Mouse (Mus musculus): ENCODE data around the gene Rgs3. TPM values are rescaled to one million over a fixed set of nuclear protein-coding genes. Genes with fewer than 3 reads are reported as not detected.

The Rgs3 gene
- polyA plus RNA-seq, 1 experiment from 2014 or later = 46.7 TPM

GRCm38 (mm10) chr4:62607805-62608204 lies 48.2 kb downstream of the Rgs3 start:
- Histone ChIP-seq H3K9me3 (no peaks in the 10 kb centered on the region), H3K27me3 (no peaks in the 10 kb centered on the region), H3K4me3 (no peak overlapping the region), H3K9ac (replicated peaks) (no peak overlapping the region), H3K4me2 (replicated peaks) (no peak overlapping the region), H3K4me1 (peaks cover 50% of the 10 kb centered on the region), H3K36me3 (no peaks in the 10 kb centered on the region), H3K27ac (replicated peaks) (no peak overlapping the region)
- no peak for ATAC-seq (replicated peaks)
- 50% methylated on average over 6 of the region's 6 CpGs for WGBS

DNA sequence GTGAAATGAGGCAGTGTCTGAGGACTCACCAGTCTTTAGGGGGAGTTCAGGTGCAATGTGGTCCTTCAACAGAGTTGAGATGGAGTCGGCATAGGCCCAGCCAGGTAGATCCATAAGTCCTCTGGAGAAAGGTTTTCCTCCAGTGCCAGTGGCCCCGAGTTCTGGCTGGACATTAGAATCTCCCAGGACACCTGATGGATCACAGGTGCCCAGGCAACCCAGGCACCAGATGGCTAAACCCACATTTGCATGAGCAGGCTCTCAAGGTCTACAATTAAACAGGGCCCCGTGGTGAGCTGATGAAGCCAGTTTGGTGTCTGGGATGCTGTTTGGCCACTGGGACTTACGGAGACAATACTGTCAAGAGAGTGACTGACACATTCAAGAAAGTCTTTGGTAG lies 49.7 kb downstream of the Rgs3 start:
- no peak overlapping the region for H3K4me2 ChIP-seq (replicated peaks)
- H3K27ac ChIP-seq (replicated peaks) = no peak overlapping the region
- no peak overlapping the region for H3K9ac ChIP-seq (replicated peaks)
- no peak for ATAC-seq (replicated peaks)
- no peaks in the 10 kb centered on the region for H3K36me3 ChIP-seq
- H3K4me3 ChIP-seq = no peak overlapping the region
- no peaks in the 10 kb centered on the region for H3K27me3 ChIP-seq
- WGBS = 78% methylated on average over 4 of the region's 4 CpGs
- peaks cover 65% of the 10 kb centered on the region for H3K4me1 ChIP-seq
- no peaks in the 10 kb centered on the region for H3K9me3 ChIP-seq

DNA sequence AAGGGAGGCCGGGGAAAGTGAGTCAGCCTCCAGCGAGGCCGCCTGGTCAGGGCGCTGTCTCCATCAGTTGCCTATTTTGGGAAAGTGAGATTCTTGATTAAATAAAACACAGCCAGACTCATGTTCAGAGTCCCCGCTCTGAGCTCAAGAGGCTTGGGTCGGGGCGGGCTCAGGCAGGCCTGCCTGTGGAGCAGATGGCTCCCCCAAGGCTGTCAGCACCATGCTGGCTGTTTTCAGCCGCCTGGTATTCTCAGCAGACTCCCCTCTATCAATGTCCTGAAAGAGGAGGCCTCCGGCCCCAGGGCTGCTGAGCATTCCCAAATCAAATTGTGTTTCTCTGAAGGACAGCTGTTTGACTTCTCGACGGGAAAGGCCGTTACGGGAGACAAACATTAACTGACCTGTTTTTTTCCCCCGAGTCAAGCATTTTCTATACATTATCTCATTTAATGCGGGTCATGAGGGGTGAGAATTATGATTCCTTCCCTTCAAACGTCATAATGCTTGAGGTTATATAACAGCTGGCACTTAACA lies 50.6 kb downstream of the Rgs3 start:
- no peak overlapping the region for H3K4me2 ChIP-seq (replicated peaks)
- H3K4me3 ChIP-seq = no peak overlapping the region
- WGBS = 62% methylated on average over 16 of the region's 16 CpGs
- ATAC-seq (replicated peaks) = no peak
- no peaks in the 10 kb centered on the region for H3K36me3 ChIP-seq
- no peak overlapping the region for H3K27ac ChIP-seq (replicated peaks)
- no peaks in the 10 kb centered on the region for H3K9me3 ChIP-seq
- H3K4me1 ChIP-seq = peaks cover 72% of the 10 kb centered on the region
- no peak overlapping the region for H3K9ac ChIP-seq (replicated peaks)
- no peaks in the 10 kb centered on the region for H3K27me3 ChIP-seq

DNA sequence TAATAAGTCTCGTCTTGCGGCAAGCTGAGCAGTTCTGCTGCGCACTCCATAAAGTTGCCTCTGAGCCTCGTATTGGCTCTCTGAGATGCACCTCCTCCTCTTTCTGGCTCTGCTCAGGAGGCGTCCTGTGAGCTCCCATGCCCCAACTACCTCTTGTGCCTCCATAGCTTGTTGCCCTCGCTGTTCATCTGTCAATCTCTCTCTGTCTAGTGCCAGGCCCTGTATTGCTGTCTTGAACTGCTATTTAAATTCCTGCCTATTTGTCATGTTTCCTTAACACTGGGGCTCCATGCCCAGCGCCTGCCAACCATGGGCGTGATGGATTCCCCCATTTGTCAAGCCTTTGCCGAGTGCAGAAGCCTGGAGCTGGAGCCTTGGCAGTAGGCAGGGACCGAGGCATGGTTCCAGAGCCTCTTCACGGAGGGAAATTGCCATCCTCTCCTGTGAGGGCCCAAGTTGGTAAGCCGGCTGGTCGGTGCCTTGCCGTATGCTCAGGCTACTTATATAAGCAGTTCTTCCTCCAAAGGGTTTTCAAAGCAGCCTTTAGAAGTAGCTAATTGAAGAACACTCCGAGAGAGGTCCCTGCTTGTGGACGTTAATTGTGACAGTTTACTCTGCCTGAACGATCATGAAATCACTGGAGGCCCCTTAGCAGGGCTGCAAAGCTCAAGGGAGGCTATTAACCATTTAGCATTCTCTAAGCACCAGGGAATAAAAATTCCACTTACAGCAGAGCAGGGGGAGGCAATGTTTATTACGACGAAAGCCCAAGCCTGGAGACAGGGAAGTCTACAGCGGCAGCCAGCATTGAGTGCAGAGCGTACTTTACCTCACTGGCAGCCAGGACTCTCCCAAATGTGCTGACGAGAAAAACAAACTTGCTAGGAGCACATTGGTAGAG lies 53.2 kb downstream of the Rgs3 start:
- Histone ChIP-seq H3K9me3 (no peaks in the 10 kb centered on the region), H3K27me3 (no peaks in the 10 kb centered on the region), H3K27ac (replicated peaks) (peak overlapping the region; percentile 90), H3K4me1 (peaks cover 60% of the 10 kb centered on the region), H3K36me3 (no peaks in the 10 kb centered on the region), H3K4me2 (replicated peaks) (peak overlapping the region; percentile 23), H3K4me3 (no peak overlapping the region), H3K9ac (replicated peaks) (0 out of 2 replicates have a peak overlapping the region, but pooled peaks have one; percentile 13)
- WGBS = 8% methylated on average over 22 of the region's 22 CpGs
- ATAC-seq (replicated peaks) = peak; percentile 92

GRCm38 (mm10) chr4:62613646-62614365 lies 54.2 kb downstream of the Rgs3 start:
- no peak for ATAC-seq (replicated peaks)
- no peak overlapping the region for H3K4me3 ChIP-seq
- H3K4me2 ChIP-seq (replicated peaks) = peak overlapping the region; percentile 23
- H3K27ac ChIP-seq (replicated peaks) = peak overlapping the region; percentile 90
- 23% methylated on average over 13 of the region's 13 CpGs for WGBS
- no peaks in the 10 kb centered on the region for H3K36me3 ChIP-seq
- 0 out of 2 replicates have a peak overlapping the region, but pooled peaks have one; percentile 13 for H3K9ac ChIP-seq (replicated peaks)
- H3K9me3 ChIP-seq = no peaks in the 10 kb centered on the region
- H3K27me3 ChIP-seq = no peaks in the 10 kb centered on the region
- H3K4me1 ChIP-seq = peaks cover 63% of the 10 kb centered on the region

DNA sequence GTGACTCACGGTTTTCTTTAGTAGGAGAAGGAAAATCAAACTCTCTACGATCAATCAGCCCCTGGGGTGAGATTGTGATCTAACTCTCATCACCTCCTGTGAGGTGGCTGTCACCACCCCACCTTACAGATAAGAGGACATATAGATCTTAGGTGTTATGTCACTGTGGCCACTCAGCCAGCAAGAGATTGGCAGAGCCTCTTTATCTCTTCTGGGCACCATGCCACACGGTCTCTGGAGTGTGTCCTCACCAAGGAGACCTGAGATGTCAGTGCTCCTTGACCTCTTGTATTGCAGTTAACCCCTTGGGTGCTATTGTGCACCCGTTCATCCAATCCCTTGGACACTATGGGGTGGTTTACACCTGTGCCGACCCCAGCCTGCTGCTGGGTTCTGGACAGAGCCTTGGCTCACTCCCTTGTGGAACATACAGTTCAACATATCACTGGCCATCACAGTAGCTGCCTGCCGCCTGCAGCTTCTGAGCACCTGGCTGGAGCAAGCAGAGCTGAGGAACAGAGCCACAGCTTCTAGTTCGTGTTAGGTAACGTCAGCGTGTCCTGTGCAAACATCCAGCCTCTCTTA lies 58.3 kb downstream of the Rgs3 start:
- no peak for ATAC-seq (replicated peaks)
- H3K9ac ChIP-seq (replicated peaks) = no peak overlapping the region
- H3K4me1 ChIP-seq = peaks cover 47% of the 10 kb centered on the region
- 82% methylated on average over 9 of the region's 9 CpGs for WGBS
- no peak overlapping the region for H3K4me2 ChIP-seq (replicated peaks)
- no peaks in the 10 kb centered on the region for H3K9me3 ChIP-seq
- no peaks in the 10 kb centered on the region for H3K36me3 ChIP-seq
- H3K4me3 ChIP-seq = no peak overlapping the region
- 0 out of 2 replicates have a peak overlapping the region, but pooled peaks have one; percentile 62 for H3K27ac ChIP-seq (replicated peaks)
- H3K27me3 ChIP-seq = no peaks in the 10 kb centered on the region

- Histone ChIP-seq H3K9me3 (no peaks in the 10 kb centered on the region), H3K36me3 (no peaks in the 10 kb centered on the region), H3K4me1 (peaks cover 33% of the 10 kb centered on the region), H3K4me2 (replicated peaks) (peak overlapping the region; percentile 25), H3K4me3 (peak overlapping the region; percentile 16; the same call in 1 of the 2 replicates), H3K27me3 (no peaks in the 10 kb centered on the region), H3K27ac (replicated peaks) (peak overlapping the region; percentile 62), H3K9ac (replicated peaks) (peak overlapping the region; percentile 22; the same call in 1 of the 2 replicates)
- ATAC-seq (replicated peaks) = peak; percentile 69
- WGBS = 17% methylated on average over 16 of the region's 16 CpGs
Measured at GRCm38 (mm10) chr4:62619232-62619964, 59.8 kb downstream of the Rgs3 start.

- peak overlapping the region; percentile 16; the same call in 1 of the 2 replicates for H3K4me3 ChIP-seq
- WGBS = 83% methylated on average over 3 of the region's 3 CpGs
- ATAC-seq (replicated peaks) = no peak
- H3K4me1 ChIP-seq = peaks cover 32% of the 10 kb centered on the region
- peak overlapping the region; percentile 25 for H3K4me2 ChIP-seq (replicated peaks)
- no peaks in the 10 kb centered on the region for H3K9me3 ChIP-seq
- no peaks in the 10 kb centered on the region for H3K27me3 ChIP-seq
- peak overlapping the region; percentile 22; the same call in 1 of the 2 replicates for H3K9ac ChIP-seq (replicated peaks)
- no peaks in the 10 kb centered on the region for H3K36me3 ChIP-seq
- H3K27ac ChIP-seq (replicated peaks) = peak overlapping the region; percentile 62
Measured at GRCm38 (mm10) chr4:62619965-62620244, 60.3 kb downstream of the Rgs3 start.

DNA sequence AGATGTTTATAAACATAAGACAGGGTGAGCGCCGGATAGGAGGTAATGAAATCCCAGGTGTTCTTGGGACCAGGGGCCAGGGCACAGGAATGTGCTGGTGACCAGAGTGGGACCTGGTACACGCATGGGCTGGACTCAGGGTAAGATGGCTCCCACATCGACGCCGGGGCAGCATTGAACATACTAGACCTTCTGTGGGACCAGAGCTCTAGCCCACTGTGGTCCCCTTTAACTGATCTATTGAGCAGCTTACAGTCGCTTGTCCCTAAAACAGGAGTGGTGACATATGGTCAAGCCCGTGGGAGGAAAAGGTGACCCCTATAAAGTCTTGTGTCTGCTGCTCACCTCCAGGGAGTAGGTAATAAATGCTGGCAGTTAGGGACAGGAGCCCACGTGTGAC lies 61.5 kb downstream of the Rgs3 start:
- no peak overlapping the region for H3K9ac ChIP-seq (replicated peaks)
- H3K27me3 ChIP-seq = no peaks in the 10 kb centered on the region
- no peak overlapping the region for H3K4me2 ChIP-seq (replicated peaks)
- peak overlapping the region; percentile 17; the same call in 1 of the 2 replicates for H3K27ac ChIP-seq (replicated peaks)
- 96% methylated on average over 9 of the region's 9 CpGs for WGBS
- no peaks in the 10 kb centered on the region for H3K36me3 ChIP-seq
- peaks cover 35% of the 10 kb centered on the region for H3K4me1 ChIP-seq
- no peaks in the 10 kb centered on the region for H3K9me3 ChIP-seq
- H3K4me3 ChIP-seq = no peak overlapping the region
- no peak for ATAC-seq (replicated peaks)

- no peaks in the 10 kb centered on the region for H3K9me3 ChIP-seq
- peaks cover 45% of the 10 kb centered on the region for H3K4me1 ChIP-seq
- peak overlapping the region; percentile 17; the same call in 1 of the 2 replicates for H3K27ac ChIP-seq (replicated peaks)
- H3K4me3 ChIP-seq = no peak overlapping the region
- no peak overlapping the region for H3K4me2 ChIP-seq (replicated peaks)
- no peaks in the 10 kb centered on the region for H3K27me3 ChIP-seq
- H3K9ac ChIP-seq (replicated peaks) = no peak overlapping the region
- no peak for ATAC-seq (replicated peaks)
- WGBS = 84% methylated on average over 14 of the region's 14 CpGs
- H3K36me3 ChIP-seq = no peaks in the 10 kb centered on the region
Measured at GRCm38 (mm10) chr4:62621880-62622675, 62.4 kb downstream of the Rgs3 start.

Data from forebrain, embryonic 15.5 days (tissue).